Mouse (Mus musculus): ENCODE results near the gene Noc4l.
A peak's percentile ranks its signal among the peaks of the same experiment; 100 is the strongest.

Gene Noc4l

GRCm38 (mm10) chr5:110609425-110609824 is 43.8 kb downstream of the Noc4l start:
- DNase-seq (ENCODE audit: low spot score in 2 of 2), result no peak

- DNase-seq (ENCODE audit: low spot score in 2 of 2), result no peak
These were observed 44.3 kb downstream of the Noc4l start for GRCm38 (mm10) chr5:110608941-110609340.

- DNase-seq (ENCODE audit: low spot score in 2 of 2), result no peak
These were observed 44.9 kb downstream of the Noc4l start for GRCm38 (mm10) chr5:110608336-110608735.

GRCm38 (mm10) chr5:110607767-110608166 is 45.5 kb downstream of the Noc4l start:
- no peak for DNase-seq (ENCODE audit: low spot score in 2 of 2)

GRCm38 (mm10) chr5:110605531-110606221 is 47.5 kb downstream of the Noc4l start:
- DNase-seq (ENCODE audit: low spot score in 2 of 2), result peak in 1 of 2 experiments; percentile 15

GRCm38 (mm10) chr5:110604311-110604710 is 48.9 kb downstream of the Noc4l start:
- no peak for DNase-seq (ENCODE audit: low spot score in 2 of 2)

GRCm38 (mm10) chr5:110603016-110603685 is 50.1 kb downstream of the Noc4l start:
- no peak for DNase-seq (ENCODE audit: low spot score in 2 of 2)
